Mouse (Mus musculus) spleen, adult 2 months (tissue): ENCODE results near the gene Tmem144. TPM values are rescaled to one million over a fixed set of nuclear protein-coding genes. Genes with fewer than 3 reads are reported as not detected.

Source experiments
- DNase-seq, 2 experiments: peaks; one replicate each; pipeline versions ENCODE4 v3.0.0 to v3.0.0-alpha.2; 2012 to 2021; ENCODE audit warnings: low spot score in 2 of 2, low read depth in 1 of 2
- H3K27ac ChIP-seq: fragments of 200-500 bp; 2 replicates; pipeline ENCODE4 v1.5.1; 2012; ENCODE audit warnings: low read length, inconsistent platforms; ENCODE audit not compliant: insufficient read depth
- H3K27me3 ChIP-seq: fragments of 200-500 bp; 2 replicates; pipeline ENCODE4 v1.6.1; 2012; ENCODE audit warnings: mild to moderate bottlenecking, moderate library complexity, low read length, inconsistent platforms; ENCODE audit not compliant: control insufficient read depth, insufficient read depth
- H3K36me3 ChIP-seq: fragments of 200-500 bp; 2 replicates; pipeline ENCODE4 v1.6.1; 2012; ENCODE audit warnings: mild to moderate bottlenecking, low read length, inconsistent platforms; ENCODE audit not compliant: control insufficient read depth, insufficient read depth
- H3K4me1 ChIP-seq: fragments of 200-500 bp; 2 replicates; pipeline ENCODE4 v1.6.1; 2011; ENCODE audit warnings: inconsistent platforms; ENCODE audit not compliant: control insufficient read depth, insufficient read depth, insufficient read length
- H3K4me3 ChIP-seq: fragments of 200-500 bp; 2 replicates; pipeline ENCODE4 v1.5.1; 2011; ENCODE audit warnings: mild to moderate bottlenecking, inconsistent platforms; ENCODE audit not compliant: insufficient read depth, insufficient read length; ENCODE audit errors: extremely low read depth
- CTCF ChIP-seq: fragments of 200-500 bp; IDR thresholded peaks from 2 replicates; pipeline ENCODE4 v1.5.1; 2011; ENCODE audit warnings: mild to moderate bottlenecking, inconsistent platforms; ENCODE audit not compliant: insufficient read depth, insufficient read length, insufficient replicate concordance; ENCODE audit errors: extremely low read depth
- POLR2A ChIP-seq: fragments of 200-500 bp; IDR thresholded peaks from 2 replicates; pipeline ENCODE4 v1.6.1; 2011; ENCODE audit warnings: low read depth, low read length, inconsistent platforms
- WGBS: fragments of 180-500 bp; shearing (Covaris S2); methylation state at CpG from one replicate; pipeline ENCODE4 v1.1.7; 2018; 5-methylcytosine and 5-hydroxymethylcytosine counted together
- polyA plus RNA-seq: library from polyadenylated mRNA; depleted of rRNA; stranded (reverse); fragments of >200 nt; gene quantifications from 2 replicates; pipeline ENCODE4 v1.2.3, GENCODE M21; 2012

Gene Tmem144
- polyA plus RNA-seq, 1 experiment: 0.15 TPM

DNA sequence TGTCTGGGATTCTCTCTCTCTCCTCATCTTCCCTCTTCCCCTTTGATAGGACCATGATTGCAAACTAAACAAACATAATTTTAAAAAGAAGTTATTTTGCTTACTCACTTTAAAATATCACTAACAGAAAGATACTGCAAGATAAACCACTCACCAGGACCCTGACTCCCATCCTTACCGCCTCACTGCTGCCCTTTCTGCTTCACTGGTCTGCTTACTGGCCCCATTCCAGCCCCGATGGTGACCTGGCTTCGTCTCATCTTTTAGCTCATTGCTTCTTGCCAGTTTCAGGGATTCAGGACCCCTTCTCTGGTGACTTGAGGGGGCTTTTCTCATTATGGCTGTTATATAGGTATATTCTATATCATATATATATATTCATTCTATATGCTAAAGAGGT lies 13.5 kb upstream of the Tmem144 start:
- Histone ChIP-seq H3K4me1 (no peaks in the 10 kb centered on the region), H3K27me3 (no peaks in the 10 kb centered on the region), H3K36me3 (no peaks in the 10 kb centered on the region), H3K4me3 (no peak overlapping the region), H3K27ac (no peak overlapping the region)
- DNase-seq: no peak
- TF ChIP-seq CTCF: no peak
- TF ChIP-seq POLR2A: no peak
- 91% methylated on average over 3 of the region's 3 CpGs for WGBS

DNA sequence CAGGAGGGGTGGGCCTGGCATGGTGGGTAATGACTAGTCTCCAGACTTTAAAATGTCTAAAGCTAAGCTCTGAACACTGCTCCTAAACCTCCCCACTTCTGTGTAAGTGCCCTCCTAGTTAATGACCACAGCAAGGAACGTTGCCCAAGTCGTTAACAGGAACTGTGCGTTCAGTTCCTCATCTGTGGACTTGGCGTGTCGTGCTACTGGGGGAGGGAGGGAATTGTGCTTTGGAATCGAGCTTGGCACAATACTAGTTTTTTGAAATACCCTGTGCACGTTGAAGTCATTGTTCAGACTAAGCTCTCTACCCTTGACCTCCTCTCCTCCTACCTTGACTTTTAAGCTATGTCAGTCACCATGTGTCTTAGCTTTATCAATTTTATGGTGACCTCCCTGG lies 12.3 kb upstream of the Tmem144 start:
- 25% methylated on average over 7 of the region's 7 CpGs for WGBS
- Histone ChIP-seq H3K4me3 (no peak overlapping the region), H3K27me3 (no peaks in the 10 kb centered on the region), H3K27ac (no peak overlapping the region), H3K4me1 (no peaks in the 10 kb centered on the region), H3K36me3 (no peaks in the 10 kb centered on the region)
- TF ChIP-seq CTCF: no peak
- no peak for TF ChIP-seq POLR2A
- DNase-seq: no peak

DNA sequence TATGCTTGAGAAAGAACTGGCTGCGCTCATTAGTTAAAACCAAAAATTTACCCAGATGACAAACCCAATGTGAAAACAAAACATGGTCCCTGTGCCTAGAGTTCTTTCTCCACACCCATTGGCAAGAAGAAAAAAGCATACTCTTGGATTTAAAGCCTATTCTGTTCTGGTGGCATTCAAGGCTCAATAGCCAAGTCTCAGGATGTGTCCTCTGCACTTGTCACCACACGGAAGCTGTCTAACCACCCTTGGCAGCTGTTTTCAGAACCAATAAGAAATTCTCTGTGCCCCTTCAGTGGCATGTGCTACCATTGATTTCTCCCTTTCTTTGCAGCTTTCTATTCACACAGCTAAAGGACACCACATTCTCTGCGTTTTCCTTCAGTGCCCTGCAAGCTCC lies 5.6 kb upstream of the Tmem144 start:
- WGBS: 81% methylated on average over 3 of the region's 3 CpGs
- H3K4me3 ChIP-seq: no peak overlapping the region
- no peaks in the 10 kb centered on the region for H3K4me1 ChIP-seq
- DNase-seq: no peak
- TF ChIP-seq CTCF (no peak), POLR2A (no peak)
- no peaks in the 10 kb centered on the region for H3K36me3 ChIP-seq
- no peaks in the 10 kb centered on the region for H3K27me3 ChIP-seq
- no peak overlapping the region for H3K27ac ChIP-seq

- WGBS: 93% methylated on average over 5 of the region's 5 CpGs
- Histone ChIP-seq H3K36me3 (no peaks in the 10 kb centered on the region), H3K4me3 (no peak overlapping the region), H3K4me1 (no peaks in the 10 kb centered on the region), H3K27ac (no peak overlapping the region), H3K27me3 (no peaks in the 10 kb centered on the region)
- DNase-seq: no peak
- TF ChIP-seq CTCF (no peak), POLR2A (no peak)
These were observed 5.2 kb upstream of the Tmem144 start for GRCm38 (mm10) chr3:79857780-79858179.

GRCm38 (mm10) chr3:79852108-79852507 lies 465 bp downstream of the Tmem144 start:
- DNase-seq: no peak
- H3K4me1 ChIP-seq: no peaks in the 10 kb centered on the region
- WGBS: 77% methylated on average over 3 of the region's 3 CpGs
- H3K4me3 ChIP-seq: no peak overlapping the region
- no peaks in the 10 kb centered on the region for H3K36me3 ChIP-seq
- TF ChIP-seq POLR2A: no peak
- TF ChIP-seq CTCF: no peak
- no peak overlapping the region for H3K27ac ChIP-seq
- H3K27me3 ChIP-seq: no peaks in the 10 kb centered on the region

GRCm38 (mm10) chr3:79850656-79851055 lies 1.9 kb downstream of the Tmem144 start:
- no peaks in the 10 kb centered on the region for H3K27me3 ChIP-seq
- H3K36me3 ChIP-seq: no peaks in the 10 kb centered on the region
- WGBS: 80% methylated on average over 6 of the region's 6 CpGs
- TF ChIP-seq POLR2A (no peak), CTCF (no peak)
- H3K27ac ChIP-seq: no peak overlapping the region
- DNase-seq: no peak
- no peak overlapping the region for H3K4me3 ChIP-seq
- H3K4me1 ChIP-seq: no peaks in the 10 kb centered on the region

DNA sequence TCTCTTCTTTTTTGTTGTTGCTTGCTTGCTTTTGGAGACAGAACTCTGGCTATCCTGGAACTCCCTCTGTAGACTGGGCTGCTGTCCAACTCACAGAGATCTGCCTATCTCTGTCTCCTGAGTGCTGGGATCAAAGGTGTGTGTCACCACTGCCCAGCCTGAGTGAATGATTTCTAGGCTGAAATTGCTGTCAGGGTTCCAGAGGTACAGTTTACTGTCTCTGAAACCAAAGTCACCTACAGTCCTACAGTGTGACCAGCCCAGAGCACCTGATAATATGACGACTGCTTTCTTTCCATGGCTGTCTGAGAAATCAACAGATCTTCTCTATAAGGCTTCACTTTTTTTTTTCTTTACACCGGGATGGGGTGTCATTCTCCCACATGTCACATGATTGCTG lies 3.0 kb downstream of the Tmem144 start:
- whole genome bisulfite sequencing: 85% methylated on average over 2 of the region's 2 CpGs
- Histone ChIP-seq H3K27ac (no peak overlapping the region), H3K36me3 (no peaks in the 10 kb centered on the region), H3K4me1 (no peaks in the 10 kb centered on the region), H3K27me3 (no peaks in the 10 kb centered on the region), H3K4me3 (no peak overlapping the region)
- no peak for TF ChIP-seq POLR2A
- no peak for TF ChIP-seq CTCF
- no peak for DNase-seq
